Mouse (Mus musculus) cortical plate, adult 2 months (tissue): Measurements from ENCODE around the gene Tmem132d. TPM values are rescaled to one million over a fixed set of nuclear protein-coding genes. Genes with fewer than 3 reads are reported as not detected.

Experiments
- H3K27ac ChIP-seq: fragments of 200-500 bp; 2 replicates; pipeline ENCODE4 v1.5.1; 2012; ENCODE audit warnings: low read length, control low read depth, inconsistent platforms; ENCODE audit not compliant: insufficient read depth
- H3K4me1 ChIP-seq: fragments of 200-500 bp; 2 replicates; pipeline ENCODE4 v1.6.1; 2011; ENCODE audit warnings: low read length; ENCODE audit not compliant: control insufficient read depth, insufficient read depth
- H3K4me3 ChIP-seq: fragments of 200-500 bp; 2 replicates; pipeline ENCODE4 v1.5.1; 2011; ENCODE audit warnings: mild to moderate bottlenecking, low read length, control low read depth; ENCODE audit not compliant: insufficient read depth
- CTCF ChIP-seq: fragments of 200-500 bp; IDR thresholded peaks from 2 replicates; pipeline ENCODE4 v1.5.1; 2011; ENCODE audit warnings: mild to moderate bottlenecking, control low read depth, low read length; ENCODE audit not compliant: insufficient read depth; ENCODE audit errors: extremely low read depth
- POLR2A ChIP-seq: fragments of 200-500 bp; IDR thresholded peaks from 2 replicates; pipeline ENCODE4 v1.6.1; 2011; ENCODE audit warnings: mild to moderate bottlenecking, low read length, control low read depth; ENCODE audit not compliant: insufficient read depth; ENCODE audit errors: extremely low read depth
- polyA plus RNA-seq: library from polyadenylated mRNA; depleted of rRNA; stranded (reverse); fragments of >200 nt; gene quantifications from 2 replicates; pipeline ENCODE4 v1.2.3, GENCODE M21; 2012

The Tmem132d gene
- polyA plus RNA-seq, 1 experiment: 27.6 TPM

GRCm38 (mm10) chr5:128441121-128441520 lies 8.2 kb upstream of the Tmem132d start:
- H3K4me3 ChIP-seq: no peak overlapping the region
- H3K27ac ChIP-seq: no peak overlapping the region
- TF ChIP-seq POLR2A: no peak
- no peak for TF ChIP-seq CTCF
- no peaks in the 10 kb centered on the region for H3K4me1 ChIP-seq

GRCm38 (mm10) chr5:128439828-128440227 lies 7.0 kb upstream of the Tmem132d start:
- H3K4me3 ChIP-seq: no peak overlapping the region
- TF ChIP-seq POLR2A: no peak
- peak; percentile 91 for TF ChIP-seq CTCF
- H3K27ac ChIP-seq: no peak overlapping the region
- no peaks in the 10 kb centered on the region for H3K4me1 ChIP-seq

- Histone ChIP-seq H3K27ac (no peak overlapping the region), H3K4me1 (no peaks in the 10 kb centered on the region)
- no peak for TF ChIP-seq CTCF
Measured at GRCm38 (mm10) chr5:128438078-128438477, 5.2 kb upstream of the Tmem132d start.

GRCm38 (mm10) chr5:128436909-128437308 lies 4.0 kb upstream of the Tmem132d start:
- Histone ChIP-seq H3K4me1 (no peaks in the 10 kb centered on the region), H3K4me3 (no peak overlapping the region)
- TF ChIP-seq POLR2A (no peak), CTCF (peak; percentile 76)

More at GRCm38 (mm10) chr5:128438078-128438477, 5.2 kb upstream of the Tmem132d start:
- H3K4me3 ChIP-seq: no peak overlapping the region

GRCm38 (mm10) chr5:128435683-128436082 lies 2.8 kb upstream of the Tmem132d start:
- Histone ChIP-seq H3K27ac (no peak overlapping the region), H3K4me1 (no peaks in the 10 kb centered on the region), H3K4me3 (no peak overlapping the region)
- TF ChIP-seq POLR2A: no peak

More at GRCm38 (mm10) chr5:128436909-128437308, 4.0 kb upstream of the Tmem132d start:
- no peak overlapping the region for H3K27ac ChIP-seq

- no peak overlapping the region for H3K4me3 ChIP-seq
- no peak for TF ChIP-seq CTCF
- no peak for TF ChIP-seq POLR2A
- H3K27ac ChIP-seq: no peak overlapping the region
- peaks cover 1% of the 10 kb centered on the region; the same call in 1 of the 2 replicates for H3K4me1 ChIP-seq
Measured at GRCm38 (mm10) chr5:128433786-128434185, 909 bp upstream of the Tmem132d start.

GRCm38 (mm10) chr5:128432422-128432821 lies 455 bp downstream of the Tmem132d start:
- Histone ChIP-seq H3K4me3 (peak overlapping the region; percentile 75), H3K4me1 (peaks cover 1% of the 10 kb centered on the region; the same call in 1 of the 2 replicates), H3K27ac (no peak overlapping the region)
- TF ChIP-seq POLR2A: no peak
- TF ChIP-seq CTCF: no peak

GRCm38 (mm10) chr5:128424636-128425035 lies 8.2 kb downstream of the Tmem132d start:
- Histone ChIP-seq H3K4me3 (no peak overlapping the region), H3K4me1 (no peaks in the 10 kb centered on the region), H3K27ac (no peak overlapping the region)
- TF ChIP-seq CTCF (no peak), POLR2A (no peak)

- Histone ChIP-seq H3K27ac (no peak overlapping the region), H3K4me3 (no peak overlapping the region), H3K4me1 (no peaks in the 10 kb centered on the region)
- no peak for TF ChIP-seq POLR2A
- TF ChIP-seq CTCF: no peak
Measured at GRCm38 (mm10) chr5:128424213-128424612, 8.7 kb downstream of the Tmem132d start.

- Histone ChIP-seq H3K27ac (no peak overlapping the region), H3K4me1 (no peaks in the 10 kb centered on the region), H3K4me3 (no peak overlapping the region)
- TF ChIP-seq CTCF (peak; percentile 26; the same call in 1 of the 2 replicates), POLR2A (no peak)
Measured at GRCm38 (mm10) chr5:128422090-128422489, 10.8 kb downstream of the Tmem132d start.
